Mouse (Mus musculus) liver, embryonic 16.5 days (tissue): ENCODE measurements around the gene Calhm3. TPM values are rescaled to one million over a fixed set of nuclear protein-coding genes. Genes with fewer than 3 reads are reported as not detected.
"Not testable (repeated sequence)": the region's sequence is repeated elsewhere in the genome, so short reads cannot be mapped to it uniquely, and the experiment has no call there.

Experiments used
- ATAC-seq: fragments of 200-750 bp; cut with Nextera tagmentation; 2 replicates; pipeline ENCODE4 v1.8.0; 2017; ENCODE audit warnings: low read depth, mild to moderate bottlenecking, moderate number of reproducible peaks, moderate library complexity
- H3K27ac ChIP-seq: fragments of 300-500 bp; sonication (generic); 2 replicates; pipeline ENCODE4 v1.5.1; 2014; ENCODE audit warnings: mild to moderate bottlenecking, low read length
- H3K27me3 ChIP-seq: fragments of 300-500 bp; sonication (generic); 2 replicates; pipeline ENCODE4 v1.6.1; 2014; ENCODE audit warnings: low read depth, low read length, mixed read lengths; ENCODE audit not compliant: control insufficient read depth, insufficient read depth
- H3K36me3 ChIP-seq: fragments of 300-500 bp; sonication (generic); 2 replicates; pipeline ENCODE4 v1.6.1; 2014; ENCODE audit warnings: mild to moderate bottlenecking; ENCODE audit not compliant: control insufficient read depth, insufficient read depth
- H3K4me1 ChIP-seq: fragments of 300-500 bp; sonication (generic); 2 replicates; pipeline ENCODE4 v1.6.1; 2014; ENCODE audit warnings: low read depth, low read length, mixed read lengths; ENCODE audit not compliant: control insufficient read depth
- H3K4me2 ChIP-seq: fragments of 300-500 bp; sonication (generic); 2 replicates; pipeline ENCODE4 v1.6.1; 2014; ENCODE audit warnings: low read depth, low read length, mixed read lengths
- H3K4me3 ChIP-seq: fragments of 300-500 bp; sonication (generic); 2 replicates; pipeline ENCODE4 v1.5.1; 2014; ENCODE audit warnings: low read depth, mild to moderate bottlenecking, low read length
- H3K9ac ChIP-seq: fragments of 300-500 bp; sonication (generic); 2 replicates; pipeline ENCODE4 v1.6.1; 2014; ENCODE audit warnings: low read depth, low read length
- H3K9me3 ChIP-seq: fragments of 300-500 bp; sonication (generic); replicated peaks from 2 replicates; pipeline ENCODE4 v1.6.1; 2016; ENCODE audit warnings: low read length; ENCODE audit not compliant: control insufficient read depth
- WGBS: fragments of 180-500 bp; shearing (Covaris S2); extraction: QIAGEN DNeasy Blood & Tissue Kit; methylation state at CpG from one replicate; pipeline ENCODE4 v1.1.7; 2014; ENCODE audit not compliant: insufficient replicate concordance; 5-methylcytosine and 5-hydroxymethylcytosine counted together
- polyA plus RNA-seq: library from polyadenylated mRNA; unstranded; fragments of >200 nt; fragmentation: Nextera tagmentation; extraction: Ambion mirVana; gene quantifications from 2 replicates; pipeline ENCODE4 v1.2.1, GENCODE M21; 2015

The Calhm3 gene
- polyA plus RNA-seq, 1 experiment from 2014 or later: not detected

DNA sequence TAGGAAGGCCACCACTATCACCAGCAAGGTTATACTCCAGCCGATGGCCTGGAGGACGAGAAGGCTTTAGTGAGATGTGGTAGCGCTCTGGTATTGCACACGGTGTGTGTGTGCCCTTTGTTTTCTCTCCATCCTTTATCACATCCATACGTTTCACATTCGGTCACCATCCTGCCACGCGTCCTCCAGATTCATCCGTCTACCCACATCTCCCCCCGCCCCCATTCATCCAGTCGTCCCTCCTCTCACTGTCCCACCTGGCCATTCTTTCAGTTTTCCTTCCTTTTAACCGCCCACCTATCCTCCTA, 5.5 kb downstream of the Calhm3 start:
- Histone ChIP-seq H3K4me1 (no peaks in the 10 kb centered on the region), H3K4me3 (no peak overlapping the region), H3K4me2 (no peak overlapping the region), H3K9me3 (no peaks in the 10 kb centered on the region), H3K9ac (no peak overlapping the region), H3K27me3 (no peaks in the 10 kb centered on the region; the same call in 1 of the 2 replicates), H3K36me3 (no peaks in the 10 kb centered on the region), H3K27ac (no peak overlapping the region)
- WGBS: 50% methylated on average over 12 of the region's 12 CpGs
- no peak for ATAC-seq

DNA sequence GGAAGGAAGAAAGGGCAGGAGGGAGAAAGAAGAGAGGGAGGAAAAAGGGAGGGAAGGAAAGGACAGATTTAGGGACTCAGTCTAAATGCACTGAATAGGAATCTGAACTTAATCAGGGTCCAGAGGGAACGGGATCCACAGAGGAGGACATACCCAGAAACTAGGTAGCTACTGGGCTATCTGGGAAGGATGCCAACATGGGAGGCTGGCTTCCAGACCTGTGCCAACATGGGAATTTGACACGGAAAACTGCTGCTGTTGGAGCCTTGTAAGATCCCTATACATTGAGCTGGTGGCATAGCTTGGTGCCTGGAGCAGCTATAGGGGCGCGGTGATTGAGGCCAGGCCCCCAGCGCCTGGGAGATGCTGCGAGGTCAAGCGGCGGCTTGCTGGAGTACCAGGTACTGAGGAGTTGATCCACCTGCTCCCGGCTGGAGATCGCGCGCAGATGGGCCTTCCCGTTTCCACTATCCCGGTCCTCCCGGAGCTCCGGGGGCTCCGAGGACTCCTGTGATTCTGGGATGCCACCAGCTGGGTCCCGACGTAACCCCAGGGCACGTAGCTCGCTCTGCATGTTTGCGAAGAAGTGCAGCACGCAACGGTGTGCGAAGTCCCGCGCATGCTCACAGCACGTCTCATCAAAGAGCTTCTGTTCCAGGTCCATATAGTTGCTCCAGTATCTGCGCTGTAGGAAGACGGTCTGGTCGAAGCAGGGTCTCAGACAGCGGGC, 6.1 kb downstream of the Calhm3 start:
- H3K9me3 ChIP-seq: no peaks in the 10 kb centered on the region
- ATAC-seq: no peak
- no peak overlapping the region for H3K9ac ChIP-seq
- no peak overlapping the region for H3K4me2 ChIP-seq
- 23% methylated on average over 32 of the region's 32 CpGs for WGBS
- H3K4me1 ChIP-seq: no peaks in the 10 kb centered on the region
- H3K27ac ChIP-seq: no peak overlapping the region
- no peaks in the 10 kb centered on the region for H3K36me3 ChIP-seq
- no peak overlapping the region for H3K4me3 ChIP-seq
- H3K27me3 ChIP-seq: no peaks in the 10 kb centered on the region; the same call in 1 of the 2 replicates

DNA sequence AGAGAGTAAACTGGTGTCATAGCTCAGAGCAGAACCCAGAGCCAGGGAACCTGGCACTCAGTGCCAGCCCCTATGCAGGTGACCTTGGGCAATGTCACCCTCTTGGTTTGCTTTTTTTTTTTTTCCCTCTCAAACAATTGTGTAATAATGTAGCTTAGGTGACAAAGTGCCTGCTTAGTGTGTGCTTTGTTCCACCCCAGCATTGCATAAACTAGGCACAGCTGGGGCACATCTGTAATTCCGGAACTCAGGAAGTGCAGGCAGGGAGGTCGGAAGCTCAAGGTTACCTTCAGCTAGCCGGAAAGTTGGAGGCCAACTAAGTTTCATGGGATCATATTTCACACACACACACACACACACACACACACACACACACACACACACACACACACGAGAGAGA, 7.7 kb downstream of the Calhm3 start:
- peak; percentile 48 for ATAC-seq
- no peak overlapping the region for H3K27ac ChIP-seq
- H3K4me1 ChIP-seq: no peaks in the 10 kb centered on the region
- H3K36me3 ChIP-seq: no peaks in the 10 kb centered on the region
- no peaks in the 10 kb centered on the region; the same call in 1 of the 2 replicates for H3K27me3 ChIP-seq
- no peak overlapping the region for H3K4me2 ChIP-seq
- WGBS: 50% methylated on average over 3 of the region's 4 CpGs
- H3K4me3 ChIP-seq: no peak overlapping the region
- no peaks in the 10 kb centered on the region for H3K9me3 ChIP-seq
- no peak overlapping the region for H3K9ac ChIP-seq

DNA sequence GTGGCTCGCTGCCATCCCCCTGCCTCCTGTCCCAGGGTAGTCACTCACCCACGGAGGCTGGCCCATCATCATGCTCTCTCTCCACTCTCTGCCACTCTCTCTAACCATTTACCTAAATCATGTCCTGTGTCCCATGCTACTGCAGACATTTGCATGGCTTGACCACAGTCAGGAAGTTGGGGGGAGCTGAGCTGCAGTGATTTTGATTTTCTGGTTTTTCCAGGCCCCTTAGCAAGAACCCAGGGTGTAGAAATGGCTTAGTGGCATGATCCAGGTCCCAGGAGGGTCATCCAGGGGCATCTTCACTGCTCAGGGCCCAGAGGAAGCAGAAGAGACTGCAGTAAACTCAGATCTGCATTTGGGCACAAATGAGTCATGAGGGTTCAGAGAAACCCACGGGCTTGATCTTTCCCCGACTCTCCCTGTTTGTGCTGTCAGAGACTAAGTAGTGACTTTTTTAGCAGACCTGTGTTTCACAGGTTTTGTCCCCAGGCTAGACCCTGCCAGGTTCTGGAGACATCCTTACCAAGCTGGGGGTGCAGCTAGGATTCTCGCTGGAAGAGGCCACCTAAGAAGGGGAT, 9.2 kb downstream of the Calhm3 start:
- no peak overlapping the region for H3K4me3 ChIP-seq
- WGBS: 52% methylated on average over 5 of the region's 5 CpGs

DNA sequence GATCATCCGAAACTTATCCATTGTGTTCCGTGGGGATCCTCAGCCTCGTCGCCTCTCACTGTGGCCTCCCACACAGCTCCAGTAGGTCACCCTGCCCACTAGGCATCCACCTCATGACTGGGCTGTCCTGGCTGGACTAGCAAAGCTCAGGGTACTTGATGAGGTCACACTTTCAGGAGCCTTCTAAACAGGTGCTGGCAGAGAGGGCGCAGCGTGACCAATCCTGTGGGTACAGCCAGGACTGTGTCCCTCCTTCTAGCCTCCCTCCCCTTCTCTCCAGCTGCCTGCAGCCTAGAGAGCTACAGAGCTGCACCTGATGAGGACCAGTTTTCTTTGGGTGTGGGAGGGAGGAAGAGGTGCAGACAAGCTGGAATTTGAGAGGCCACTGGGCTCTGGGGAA, 13.4 kb downstream of the Calhm3 start, which contains the start of gene Calhm1:
Calhm1 (minus strand) TSS at position 101 of the 400 bp plus-strand sequence.
- no peaks in the 10 kb centered on the region; the same call in 1 of the 2 replicates for H3K27me3 ChIP-seq
- no peak within 1 kb of the TSS for H3K27ac ChIP-seq
- H3K4me3 ChIP-seq: no peak within 1 kb of the TSS
- H3K9ac ChIP-seq: no peak within 1 kb of the TSS
- H3K9me3 ChIP-seq: no peaks in the 10 kb centered on the region
- no peaks in the 10 kb centered on the region for H3K4me1 ChIP-seq
- 77% methylated on average over 6 of the region's 6 CpGs for WGBS
- no peak within 1 kb of the TSS for H3K4me2 ChIP-seq
- no peaks in the 10 kb centered on the region for H3K36me3 ChIP-seq
- ATAC-seq: no peak

More for the DNA sequence above, 9.2 kb downstream of the Calhm3 start:
- Histone ChIP-seq H3K36me3 (no peaks in the 10 kb centered on the region), H3K27ac (no peak overlapping the region), H3K9me3 (no peaks in the 10 kb centered on the region), H3K9ac (no peak overlapping the region), H3K27me3 (no peaks in the 10 kb centered on the region; the same call in none of the 2 replicates), H3K4me1 (no peaks in the 10 kb centered on the region), H3K4me2 (no peak overlapping the region)
- ATAC-seq: no peak

DNA sequence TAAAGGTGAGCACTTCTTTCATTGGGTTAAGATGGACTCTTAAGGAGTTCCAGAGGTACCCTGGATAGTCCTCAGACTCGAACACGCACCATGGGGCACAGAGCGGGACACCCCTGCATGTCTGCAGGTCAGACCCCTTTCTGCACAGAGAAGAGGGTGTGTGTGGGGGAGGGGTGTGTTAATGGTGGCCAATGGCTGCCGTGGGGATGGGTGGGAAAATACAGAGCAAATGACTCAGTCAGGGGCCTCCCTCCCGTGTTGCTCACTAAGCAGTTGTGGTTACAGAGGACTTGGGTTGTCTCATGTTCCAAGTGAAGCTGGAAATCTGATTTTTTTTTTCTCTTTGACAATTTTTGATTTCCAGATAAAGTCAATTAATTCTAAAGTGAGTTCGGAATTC, 15.1 kb downstream of the Calhm3 start:
- no peak for ATAC-seq
- H3K4me3 ChIP-seq: no peak overlapping the region
- no peak overlapping the region for H3K27ac ChIP-seq
- no peak overlapping the region for H3K4me2 ChIP-seq
- no peaks in the 10 kb centered on the region for H3K9me3 ChIP-seq
- no peaks in the 10 kb centered on the region; the same call in 1 of the 2 replicates for H3K4me1 ChIP-seq
- WGBS: 57% methylated on average over 6 of the region's 6 CpGs
- H3K36me3 ChIP-seq: no peaks in the 10 kb centered on the region
- no peak overlapping the region for H3K9ac ChIP-seq
- peaks cover 3% of the 10 kb centered on the region for H3K27me3 ChIP-seq

DNA sequence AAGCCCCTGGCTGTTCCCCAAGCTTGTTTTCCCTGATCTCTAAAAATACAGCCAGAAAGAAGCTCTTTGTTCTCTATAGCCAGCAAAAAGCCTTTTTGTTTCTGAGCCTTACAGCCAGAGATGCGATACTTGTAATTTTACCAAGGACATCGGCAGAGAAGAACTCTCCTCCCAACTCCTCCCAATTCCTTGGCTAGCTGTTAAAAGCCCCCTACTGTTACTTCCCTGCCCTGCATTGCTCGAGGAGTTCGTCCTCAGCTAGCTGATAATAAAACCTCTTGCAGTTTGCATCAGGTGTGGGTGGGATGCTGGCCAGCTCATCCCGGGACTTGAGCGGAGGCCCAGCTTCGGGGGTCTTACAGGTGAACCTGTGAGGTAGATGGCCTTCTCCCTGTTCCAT, 18.0 kb downstream of the Calhm3 start:
- 45% methylated on average over 7 of the region's 7 CpGs for WGBS
- not testable (repeated sequence) for H3K4me1 ChIP-seq, ATAC-seq, H3K27ac ChIP-seq, H3K27me3 ChIP-seq, H3K4me3 ChIP-seq, H3K4me2 ChIP-seq, H3K9ac ChIP-seq, H3K36me3 ChIP-seq, H3K9me3 ChIP-seq

DNA sequence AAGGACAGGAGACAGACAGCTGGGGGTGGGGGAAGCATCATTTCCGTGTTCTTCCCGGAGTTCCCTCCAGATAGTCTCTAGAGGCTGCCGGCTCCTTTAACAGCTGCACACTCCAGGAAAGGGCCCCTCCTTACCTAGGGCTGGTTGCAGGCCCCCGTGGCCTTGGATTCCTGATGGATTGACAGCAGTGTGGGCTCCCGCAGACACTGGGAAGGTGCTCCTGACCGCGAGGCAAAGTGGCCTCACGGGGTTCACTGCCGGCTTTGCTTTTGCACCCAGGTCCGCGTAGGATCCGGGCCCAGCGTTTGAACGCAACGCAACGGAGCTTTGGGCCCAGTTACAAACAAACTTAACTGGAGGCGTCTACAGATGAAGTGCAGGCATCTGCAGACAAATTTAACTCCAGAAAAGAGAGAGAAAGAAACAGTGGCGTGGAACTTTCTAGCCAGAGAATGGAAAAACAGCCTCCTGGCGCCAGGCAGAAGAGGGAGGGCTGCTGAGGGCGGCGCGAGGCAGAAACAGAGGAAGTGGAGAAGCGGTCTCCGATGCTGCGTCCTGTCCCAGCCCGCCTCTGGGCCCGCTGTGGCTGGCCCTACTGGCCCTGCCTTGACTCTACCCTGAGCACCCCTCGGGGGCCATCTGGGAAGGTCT, 19.7 kb downstream of the Calhm3 start, which contains the start of gene Calhm2:
Calhm2 (minus strand) TSS at position 524 of the 651 bp plus-strand sequence.
- Histone ChIP-seq H3K27ac (peak within 1 kb of the TSS; percentile 72), H3K4me1 (peaks cover 6% of the 10 kb centered on the region), H3K27me3 (peaks cover 3% of the 10 kb centered on the region), H3K9me3 (no peaks in the 10 kb centered on the region), H3K36me3 (no peaks in the 10 kb centered on the region), H3K4me2 (peak within 1 kb of the TSS; percentile 43), H3K4me3 (peak within 1 kb of the TSS; percentile 48), H3K9ac (peak within 1 kb of the TSS; percentile 39; the same call in 1 of the 2 replicates)
- WGBS: 4% methylated on average over 28 of the region's 28 CpGs
- ATAC-seq: 0 out of 2 replicates have a peak, but pooled peaks have one; percentile 5
